In genomic region chr7:73965164-73965563, GRCm38 (mm10) we compare ENCODE assay signal across 25 mouse cellular contexts. TPM values are rescaled to one million over a fixed set of nuclear protein-coding genes. Genes with fewer than 3 reads are reported as not detected.
"Had no signal": no experiment of that assay in that cellular context is flagged by ENCODE, and none has a peak within 500 bp of the region (broad histone marks: within the 10 kb centered on the region; RNA-seq: fewer than 3 reads in every experiment).

No protein-coding gene starts in this region.

- H3K9me3 ChIP-seq: heart, embryonic 13.5 days; heart, embryonic 15.5 days; hindbrain, embryonic 13.5 days; hindbrain, embryonic 15.5 days; limb, embryonic 13.5 days; limb, embryonic 15.5 days; liver, embryonic 12.5 days had no signal

- ATAC-seq: forebrain, postnatal 0 days; hindbrain, postnatal 0 days; intestine, embryonic 16.5 days; liver, embryonic 12.5 days had no signal

- H3K4me2 ChIP-seq: heart, embryonic 11.5 days; heart, embryonic 13.5 days; heart, embryonic 15.5 days; hindbrain, embryonic 13.5 days; hindbrain, embryonic 15.5 days; limb, embryonic 13.5 days; limb, embryonic 15.5 days; liver, embryonic 12.5 days had no signal

- H3K9ac ChIP-seq: forebrain, postnatal 0 days; heart, embryonic 13.5 days; heart, embryonic 15.5 days; hindbrain, embryonic 13.5 days; hindbrain, embryonic 15.5 days; limb, embryonic 13.5 days; limb, embryonic 15.5 days; liver, embryonic 12.5 days; liver, embryonic 14.5 days had no signal

- H3K27me3 ChIP-seq: heart, embryonic 13.5 days; heart, embryonic 15.5 days; hindbrain, embryonic 13.5 days; hindbrain, embryonic 15.5 days; limb, embryonic 13.5 days; limb, embryonic 15.5 days; liver, embryonic 12.5 days had no signal

- H3K27ac ChIP-seq: heart, adult 2 months; heart, embryonic 13.5 days; heart, embryonic 15.5 days; hindbrain, embryonic 13.5 days; hindbrain, embryonic 15.5 days; hindbrain, postnatal 0 days; limb, embryonic 13.5 days; limb, embryonic 15.5 days; liver, embryonic 12.5 days; liver, embryonic 14.5 days had no signal

- H3K36me3 ChIP-seq: heart, embryonic 13.5 days; heart, embryonic 15.5 days; liver, embryonic 12.5 days had no signal

- H3K4me1 ChIP-seq: heart, embryonic 13.5 days; heart, embryonic 15.5 days; hindbrain, embryonic 13.5 days; hindbrain, embryonic 15.5 days; limb, embryonic 13.5 days; limb, embryonic 15.5 days; liver, embryonic 12.5 days had no signal

- H3K4me3 ChIP-seq: heart, adult 2 months; heart, embryonic 13.5 days; heart, embryonic 15.5 days; hindbrain, embryonic 13.5 days; hindbrain, embryonic 15.5 days; limb, embryonic 13.5 days; limb, embryonic 15.5 days; liver, embryonic 12.5 days had no signal

- DNase-seq: forebrain, postnatal 0 days; gastrocnemius, postnatal 14 days; gastrocnemius, postnatal 36 days; heart, adult 11 months; heart, adult 2 months; heart, postnatal 14 days; heart, postnatal 36 days; kidney, adult 11 months; kidney, adult 9 months; kidney, postnatal 25 days; layer of hippocampus, adult 9-11 months; layer of hippocampus, postnatal 36 days; left cerebral cortex, postnatal 4 days had no signal

RNA-seq across cellular contexts. Expression of gene St8sia2, which starts 48.3 kb away (rescaled TPM):
- total RNA-seq: liver, adult 2 months had no signal
